Mouse (Mus musculus) ES-E14 (cell line): ENCODE measurements around the gene Grm3. TPM values are rescaled to one million over a fixed set of nuclear protein-coding genes. Genes with fewer than 3 reads are reported as not detected.

Source experiments
- DNase-seq: peaks from one replicate; pipeline ENCODE4 v3.0.0-alpha.2; 2013; ENCODE audit warnings: low read depth, low spot score
- H3K27ac ChIP-seq: 2 replicates; pipeline ENCODE4 v1.5.1; 2012; ENCODE audit warnings: low read depth, mild to moderate bottlenecking, low read length, moderate library complexity, mixed read lengths; ENCODE audit not compliant: poor library complexity, insufficient read depth, severe bottlenecking
- H3K36me3 ChIP-seq: 2 replicates; pipeline ENCODE4 v1.6.1; 2012; ENCODE audit warnings: mild to moderate bottlenecking, low read length, moderate library complexity, mixed read lengths; ENCODE audit not compliant: control insufficient read depth, poor library complexity, insufficient read depth, severe bottlenecking
- H3K4me1 ChIP-seq, 2 experiments: fragments of 150-350 bp in 1 of 2; sonication (generic) in 1 of 2; 2 replicates each; pipeline ENCODE4 v1.6.1; 2012; ENCODE audit warnings: low read length in 2 of 2, mild to moderate bottlenecking in 1 of 2, mixed read lengths in 1 of 2; ENCODE audit not compliant: control insufficient read depth in 2 of 2, insufficient read depth in 2 of 2, poor library complexity in 1 of 2
- H3K4me3 ChIP-seq, 2 experiments: fragments of 150-350 bp in 1 of 2; sonication (generic) in 1 of 2; 2 replicates each; pipeline ENCODE4 v1.5.1; 2012; ENCODE audit warnings: low read length in 2 of 2, low read depth in 1 of 2, mild to moderate bottlenecking in 1 of 2, mixed read lengths in 1 of 2; ENCODE audit not compliant: insufficient read depth in 1 of 2, poor library complexity in 1 of 2, severe bottlenecking in 1 of 2
- H3K9ac ChIP-seq: 2 replicates; pipeline ENCODE4 v1.6.1; 2012; ENCODE audit warnings: low read depth, mild to moderate bottlenecking, low read length, mixed read lengths; ENCODE audit not compliant: poor library complexity, insufficient read depth, severe bottlenecking
- H3K9me3 ChIP-seq: fragments of 150-350 bp; sonication (generic); 2 replicates; pipeline ENCODE4 v1.6.1; 2012; ENCODE audit warnings: low read depth, mild to moderate bottlenecking, low read length; ENCODE audit not compliant: control insufficient read depth, insufficient read depth
- CHD2 ChIP-seq: IDR thresholded peaks from 2 replicates; pipeline ENCODE4 v1.6.1; 2014; ENCODE audit warnings: mild to moderate bottlenecking, low read depth, low read length, inconsistent platforms
- HCFC1 ChIP-seq: IDR thresholded peaks from 2 replicates; pipeline ENCODE4 v1.6.1; 2012; ENCODE audit warnings: low read length, inconsistent platforms, borderline replicate concordance; ENCODE audit not compliant: insufficient read depth
- MAFK ChIP-seq: IDR thresholded peaks from 2 replicates; pipeline ENCODE4 v1.6.1; 2014; ENCODE audit warnings: mild to moderate bottlenecking, low read depth, low read length, inconsistent platforms; ENCODE audit not compliant: insufficient read depth
- ZC3H11A ChIP-seq: IDR thresholded peaks from 2 replicates; pipeline ENCODE4 v1.6.1; 2012; ENCODE audit warnings: low read depth, mild to moderate bottlenecking, inconsistent platforms, low read length, borderline replicate concordance
- ZNF384 ChIP-seq: IDR thresholded peaks from 2 replicates; pipeline ENCODE4 v1.6.1; 2012; ENCODE audit warnings: low read depth, low read length, inconsistent platforms
- in situ Hi-C, 2 experiments: fragments of 600-800 bp; cut with MboI; formaldehyde crosslinking; loops; one replicate each; pipeline ENCODE4 v1.15.1; 2025; ENCODE audit warnings: low sequenced_read_pairs in 2 of 2, inconsistent platforms in 1 of 2; ENCODE audit not compliant: unreplicated experiment in 2 of 2
- total RNA-seq: library from RNA; depleted of rRNA; stranded (reverse); fragments of 300-350 nt; gene quantifications from 2 replicates; pipeline ENCODE4 v1.2.3, GENCODE M21; 2012

Grm3 gene
- total RNA-seq, 1 experiment, result not detected

GRCm38 (mm10) chr5:9690599-9691242, 34.2 kb downstream of the Grm3 start:
- Histone ChIP-seq H3K4me1 (peaks cover 0 to 2% of the 10 kb centered on the region in 2 experiments; a peak in 1 of 4 replicates), H3K9me3 (no peaks in the 10 kb centered on the region), H3K4me3 (no peak overlapping the region), H3K9ac (no peak overlapping the region), H3K27ac (no peak overlapping the region), H3K36me3 (no peaks in the 10 kb centered on the region)
- peak; percentile 29 for DNase-seq
- in situ Hi-C loops, result no loop called here
- TF ChIP-seq CHD2 (no peak), ZC3H11A (no peak), MAFK (no peak), ZNF384 (no peak), HCFC1 (no peak)

GRCm38 (mm10) chr5:9690192-9690591, 34.8 kb downstream of the Grm3 start:
- Histone ChIP-seq H3K9me3 (no peaks in the 10 kb centered on the region), H3K4me3 (no peak overlapping the region), H3K4me1 (peaks cover 0 to 2% of the 10 kb centered on the region in 2 experiments; a peak in 1 of 4 replicates), H3K36me3 (no peaks in the 10 kb centered on the region), H3K9ac (no peak overlapping the region), H3K27ac (no peak overlapping the region)
- TF ChIP-seq HCFC1, result no peak
- in situ Hi-C loops, result no loop called here
- no peak for DNase-seq

- no peaks in the 10 kb centered on the region for H3K36me3 ChIP-seq
- in situ Hi-C loops, result no loop called here
- no peak overlapping the region for H3K4me3 ChIP-seq
- no peaks in the 10 kb centered on the region for H3K9me3 ChIP-seq
- no peak overlapping the region for H3K27ac ChIP-seq
- H3K9ac ChIP-seq, result no peak overlapping the region
- TF ChIP-seq MAFK (no peak), CHD2 (no peak), HCFC1 (no peak), ZC3H11A (no peak), ZNF384 (no peak)
- H3K4me1 ChIP-seq, result no peaks in the 10 kb centered on the region
- DNase-seq, result no peak
Observed at GRCm38 (mm10) chr5:9683204-9683603, 41.8 kb downstream of the Grm3 start.

GRCm38 (mm10) chr5:9669002-9669401, 56.0 kb downstream of the Grm3 start:
- in situ Hi-C loops, result no loop called here

GRCm38 (mm10) chr5:9663416-9663815, 61.6 kb downstream of the Grm3 start:
- TF ChIP-seq ZC3H11A (no peak), HCFC1 (no peak), ZNF384 (no peak), CHD2 (no peak), MAFK (no peak)
- H3K4me1 ChIP-seq, result no peaks in the 10 kb centered on the region
- H3K9ac ChIP-seq, result no peak overlapping the region
- no peak overlapping the region for H3K27ac ChIP-seq
- H3K9me3 ChIP-seq, result no peaks in the 10 kb centered on the region
- no peak overlapping the region for H3K4me3 ChIP-seq
- DNase-seq, result no peak
- no peaks in the 10 kb centered on the region for H3K36me3 ChIP-seq
- in situ Hi-C loops, result no loop called here

More at GRCm38 (mm10) chr5:9669002-9669401, 56.0 kb downstream of the Grm3 start:
- Histone ChIP-seq H3K27ac (no peak overlapping the region), H3K4me1 (no peaks in the 10 kb centered on the region), H3K4me3 (no peak overlapping the region), H3K36me3 (no peaks in the 10 kb centered on the region), H3K9me3 (no peaks in the 10 kb centered on the region), H3K9ac (no peak overlapping the region)
- DNase-seq, result no peak
- no peak for TF ChIP-seq ZC3H11A
- TF ChIP-seq CHD2, result no peak
- no peak for TF ChIP-seq MAFK
- no peak for TF ChIP-seq ZNF384
- TF ChIP-seq HCFC1, result no peak
